Mouse (Mus musculus): ENCODE data around the gene Col9a3.

Col9a3 gene

GRCm38 (mm10) chr2:180598157-180598705, 641 bp downstream of the Col9a3 start:
- TF ChIP-seq POU5F1 (IDR thresholded peaks at IDR 0.05; ENCODE audit: borderline replicate concordance, low read length), result no peak
- no peak for TF ChIP-seq NANOG (IDR thresholded peaks at IDR 0.05; ENCODE audit: borderline replicate concordance, low read length)
- TF ChIP-seq CTCF (conservative IDR thresholded peaks at IDR 0.05; ENCODE audit: low read length), result no peak
- Histone ChIP-seq H3K27me3 (ENCODE audit: insufficient read depth, low read length) (peaks cover 55% of the 10 kb centered on the region), H3K9me3 (ENCODE audit: low read length) (no peaks in the 10 kb centered on the region), H3K36me3 (ENCODE audit: insufficient read depth, low read length) (peaks cover 26% of the 10 kb centered on the region), H3K4me3 (replicated peaks; ENCODE audit: low read length) (peak overlapping the region; percentile 74), H3K4me1 (replicated peaks; ENCODE audit: low read depth, low read length) (peaks cover 25% of the 10 kb centered on the region)

GRCm38 (mm10) chr2:180600569-180601021, 3.0 kb downstream of the Col9a3 start:
- Histone ChIP-seq H3K27me3 (ENCODE audit: insufficient read depth, low read length) (peaks cover 55% of the 10 kb centered on the region), H3K4me1 (replicated peaks; ENCODE audit: low read depth, low read length) (peaks cover 48% of the 10 kb centered on the region), H3K36me3 (ENCODE audit: insufficient read depth, low read length) (peaks cover 3% of the 10 kb centered on the region), H3K4me3 (replicated peaks; ENCODE audit: low read length) (no peak overlapping the region), H3K9me3 (ENCODE audit: low read length) (no peaks in the 10 kb centered on the region)
- TF ChIP-seq CTCF (conservative IDR thresholded peaks at IDR 0.05; ENCODE audit: low read length), result no peak
- no peak for TF ChIP-seq NANOG (IDR thresholded peaks at IDR 0.05; ENCODE audit: borderline replicate concordance, low read length)
- TF ChIP-seq POU5F1 (IDR thresholded peaks at IDR 0.05; ENCODE audit: borderline replicate concordance, low read length), result no peak

- TF ChIP-seq NANOG (IDR thresholded peaks at IDR 0.05; ENCODE audit: borderline replicate concordance, low read length) (no peak), CTCF (conservative IDR thresholded peaks at IDR 0.05; ENCODE audit: low read length) (no peak), POU5F1 (IDR thresholded peaks at IDR 0.05; ENCODE audit: borderline replicate concordance, low read length) (no peak)
- no peaks in the 10 kb centered on the region for H3K9me3 ChIP-seq (ENCODE audit: low read length)
- H3K4me3 ChIP-seq (replicated peaks; ENCODE audit: low read length), result peak overlapping the region; percentile 50; the same call in 1 of the 2 replicates
Measured at GRCm38 (mm10) chr2:180604781-180605180, 7.2 kb downstream of the Col9a3 start.

DNA sequence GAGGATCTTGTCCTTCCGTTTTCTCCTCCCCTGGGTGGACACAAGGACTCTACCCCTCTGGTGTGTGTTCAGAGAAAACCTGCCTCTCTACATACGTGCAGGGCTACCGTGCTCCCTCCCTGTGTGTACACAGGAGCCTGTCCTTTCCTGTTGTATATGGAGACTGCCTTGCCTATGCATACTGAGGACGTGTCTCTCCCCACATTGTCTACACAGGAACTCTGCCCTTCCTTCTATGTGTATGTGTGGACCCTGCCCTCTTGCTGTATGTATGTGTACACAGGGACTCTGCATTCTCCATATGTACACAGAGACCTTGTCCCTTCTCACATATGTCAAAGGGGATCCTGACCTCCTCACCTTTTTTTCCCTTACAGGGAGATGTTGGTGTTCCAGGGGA, 12.7 kb downstream of the Col9a3 start:
- H3K4me3 ChIP-seq (replicated peaks; ENCODE audit: low read length), result no peak overlapping the region
- TF ChIP-seq POU5F1 (IDR thresholded peaks at IDR 0.05; ENCODE audit: borderline replicate concordance, low read length), result no peak
- TF ChIP-seq NANOG (IDR thresholded peaks at IDR 0.05; ENCODE audit: borderline replicate concordance, low read length), result no peak
- TF ChIP-seq CTCF (conservative IDR thresholded peaks at IDR 0.05; ENCODE audit: low read length), result no peak
- H3K4me1 ChIP-seq (replicated peaks; ENCODE audit: low read depth, low read length), result peaks cover 7% of the 10 kb centered on the region
- peaks cover 54% of the 10 kb centered on the region for H3K27me3 ChIP-seq (ENCODE audit: insufficient read depth, low read length)
- H3K9me3 ChIP-seq (ENCODE audit: low read length), result no peaks in the 10 kb centered on the region
- no peaks in the 10 kb centered on the region for H3K36me3 ChIP-seq (ENCODE audit: insufficient read depth, low read length)

More at GRCm38 (mm10) chr2:180604781-180605180, 7.2 kb downstream of the Col9a3 start:
- Histone ChIP-seq H3K27me3 (ENCODE audit: insufficient read depth, low read length) (peaks cover 49% of the 10 kb centered on the region), H3K4me1 (replicated peaks; ENCODE audit: low read depth, low read length) (peaks cover 32% of the 10 kb centered on the region), H3K36me3 (ENCODE audit: insufficient read depth, low read length) (no peaks in the 10 kb centered on the region)

GRCm38 (mm10) chr2:180611882-180612281, 14.3 kb downstream of the Col9a3 start:
- TF ChIP-seq CTCF (conservative IDR thresholded peaks at IDR 0.05; ENCODE audit: low read length) (no peak), NANOG (IDR thresholded peaks at IDR 0.05; ENCODE audit: borderline replicate concordance, low read length) (no peak), POU5F1 (IDR thresholded peaks at IDR 0.05; ENCODE audit: borderline replicate concordance, low read length) (no peak)
- Histone ChIP-seq H3K4me3 (replicated peaks; ENCODE audit: low read length) (no peak overlapping the region), H3K36me3 (ENCODE audit: insufficient read depth, low read length) (no peaks in the 10 kb centered on the region), H3K4me1 (replicated peaks; ENCODE audit: low read depth, low read length) (no peaks in the 10 kb centered on the region), H3K27me3 (ENCODE audit: insufficient read depth, low read length) (peaks cover 50% of the 10 kb centered on the region), H3K9me3 (ENCODE audit: low read length) (no peaks in the 10 kb centered on the region)

GRCm38 (mm10) chr2:180641576-180642554, 44.3 kb downstream of the Col9a3 start:
- Histone ChIP-seq H3K4me3 (replicated peaks; ENCODE audit: low read length) (peak overlapping the region; percentile 83), H3K27me3 (ENCODE audit: insufficient read depth, low read length) (peaks cover 14% of the 10 kb centered on the region), H3K4me1 (replicated peaks; ENCODE audit: low read depth, low read length) (peaks cover 27% of the 10 kb centered on the region), H3K36me3 (ENCODE audit: insufficient read depth, low read length) (peaks cover 41% of the 10 kb centered on the region), H3K9me3 (ENCODE audit: low read length) (peaks cover 6% of the 10 kb centered on the region)
- TF ChIP-seq NANOG (IDR thresholded peaks at IDR 0.05; ENCODE audit: borderline replicate concordance, low read length), result no peak
- no peak for TF ChIP-seq POU5F1 (IDR thresholded peaks at IDR 0.05; ENCODE audit: borderline replicate concordance, low read length)
- TF ChIP-seq CTCF (conservative IDR thresholded peaks at IDR 0.05; ENCODE audit: low read length), result no peak

- Histone ChIP-seq H3K36me3 (ENCODE audit: insufficient read depth, low read length) (peaks cover 33% of the 10 kb centered on the region), H3K4me3 (replicated peaks; ENCODE audit: low read length) (peak within 1 kb of the TSS; percentile 83), H3K9me3 (ENCODE audit: low read length) (peaks cover 6% of the 10 kb centered on the region), H3K4me1 (replicated peaks; ENCODE audit: low read depth, low read length) (peaks cover 27% of the 10 kb centered on the region), H3K27me3 (ENCODE audit: insufficient read depth, low read length) (peaks cover 14% of the 10 kb centered on the region)
- TF ChIP-seq NANOG (IDR thresholded peaks at IDR 0.05; ENCODE audit: borderline replicate concordance, low read length) (no peak), CTCF (conservative IDR thresholded peaks at IDR 0.05; ENCODE audit: low read length) (no peak), POU5F1 (IDR thresholded peaks at IDR 0.05; ENCODE audit: borderline replicate concordance, low read length) (no peak)
Measured at GRCm38 (mm10) chr2:180642555-180643260, 45.1 kb downstream of the Col9a3 start, which contains the start of gene Tcfl5. Tcfl5 (minus strand) TSS chr2:180642708.

DNA sequence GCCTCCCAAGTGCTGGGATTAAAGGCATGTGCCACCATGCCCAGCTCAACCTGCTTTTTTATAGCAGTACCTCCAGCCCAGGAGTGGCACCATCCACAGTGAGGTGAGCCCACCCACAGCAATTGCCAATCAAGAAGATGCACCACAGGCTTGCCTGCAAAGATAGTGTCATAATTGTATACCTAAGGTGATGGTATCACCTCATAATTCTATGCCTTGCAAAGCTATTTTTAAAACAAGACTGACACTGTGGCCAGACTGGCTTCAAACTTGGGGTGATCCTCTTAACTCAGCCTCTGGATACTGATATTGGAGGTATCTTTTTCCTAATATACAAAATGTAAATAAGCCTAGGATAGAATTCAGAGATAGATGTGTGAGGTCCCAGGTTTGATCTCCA, 46.0 kb downstream of the Col9a3 start:
- Histone ChIP-seq H3K4me1 (replicated peaks; ENCODE audit: low read depth, low read length) (peaks cover 27% of the 10 kb centered on the region), H3K9me3 (ENCODE audit: low read length) (peaks cover 6% of the 10 kb centered on the region), H3K27me3 (ENCODE audit: insufficient read depth, low read length) (peaks cover 14% of the 10 kb centered on the region), H3K4me3 (replicated peaks; ENCODE audit: low read length) (no peak overlapping the region), H3K36me3 (ENCODE audit: insufficient read depth, low read length) (peaks cover 24% of the 10 kb centered on the region)
- TF ChIP-seq POU5F1 (IDR thresholded peaks at IDR 0.05; ENCODE audit: borderline replicate concordance, low read length), result no peak
- TF ChIP-seq CTCF (conservative IDR thresholded peaks at IDR 0.05; ENCODE audit: low read length), result no peak
- TF ChIP-seq NANOG (IDR thresholded peaks at IDR 0.05; ENCODE audit: borderline replicate concordance, low read length), result no peak
